Comparison of ENCODE assay signal across 8 mouse cellular contexts in the genomic region with DNA sequence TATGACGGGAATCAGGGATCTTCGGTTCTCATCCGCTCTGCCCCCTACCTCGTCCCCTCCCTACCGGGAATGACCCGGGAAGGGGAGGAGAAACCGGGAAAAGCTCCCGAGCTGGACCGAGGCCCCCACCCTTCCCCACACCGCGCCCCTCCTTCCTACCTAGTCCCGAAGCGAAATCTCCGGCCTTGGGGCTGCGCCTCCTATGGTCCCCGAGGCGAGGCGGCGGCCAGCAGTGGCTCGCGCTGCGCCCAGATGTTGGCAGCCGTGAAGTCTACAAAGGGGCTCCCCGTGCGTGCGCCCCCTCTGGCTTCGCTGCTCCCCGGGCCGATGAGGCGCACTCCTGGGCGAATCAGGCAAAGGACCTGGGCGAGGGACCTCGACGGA. TPM values are rescaled to one million over a fixed set of nuclear protein-coding genes. Genes with fewer than 3 reads are reported as not detected.
DNase-seq lines count a peak whose midpoint lies in the region; ATAC-seq lines count a peak whose summit lies in the region.

No protein-coding gene starts in this region.

- ATAC-seq in limb, embryonic 15.5 days (ENCODE audit: insufficient number of reproducible peaks, low FRiP score, low TSS enrichment, low read depth) = peak; percentile 20
- ATAC-seq in stomach, embryonic 16.5 days (ENCODE audit: insufficient read depth, low FRiP score) = peak; percentile 44

- H3K9me3 ChIP-seq in limb, embryonic 15.5 days = no peaks in the 10 kb centered on the region
- no peaks in the 10 kb centered on the region for H3K9me3 ChIP-seq in stomach, embryonic 16.5 days (replicated peaks; ENCODE audit: control insufficient read depth, low read length)

- peak overlapping the region; percentile 90 for H3K4me2 ChIP-seq in limb, embryonic 15.5 days
- peak overlapping the region; percentile 95 for H3K4me2 ChIP-seq in stomach, embryonic 16.5 days (ENCODE audit: low read depth, low read length)

- peak; percentile 64 for DNase-seq in gastrocnemius, postnatal 14 days
- DNase-seq in gastrocnemius, postnatal 36 days = no peak
- DNase-seq in thymus, postnatal 14 days = peak; percentile 81
- DNase-seq in thymus, postnatal 25 days = no peak
- DNase-seq in layer of hippocampus, adult 9-10 months (ENCODE audit: low spot score) = no peak
- DNase-seq in frontal cortex, adult 2 months (ENCODE audit: extremely low spot score in 1 of 2, low spot score in 1 of 2) = no peak

- intact Hi-C loops in gastrocnemius, postnatal 14 days (cut with DNase I; ENCODE audit: low total_unique reads) = loop anchor here (5.0 kb wide), 2 partner anchors 56 to 96 kb away; a partner anchor contains a TSS
- intact Hi-C loops in gastrocnemius, postnatal 36 days (cut with DNase I) = loop anchor here (5.0 kb wide), 2 partner anchors 36 to 96 kb away; a partner anchor contains a TSS

- no peaks in the 10 kb centered on the region for H3K27me3 ChIP-seq in limb, embryonic 15.5 days
- no peaks in the 10 kb centered on the region for H3K27me3 ChIP-seq in stomach, embryonic 16.5 days (ENCODE audit: control insufficient read depth, insufficient read depth, low read length)

- peak overlapping the region; percentile 71 for H3K9ac ChIP-seq in limb, embryonic 15.5 days
- peak overlapping the region; percentile 96 for H3K9ac ChIP-seq in stomach, embryonic 16.5 days (ENCODE audit: low read length)

- under 1% methylated on average over 34 of the region's 34 CpGs for WGBS in limb, embryonic 15.5 days
- WGBS in stomach, embryonic 16.5 days = under 1% methylated on average over 33 of the region's 34 CpGs

- H3K36me3 ChIP-seq in limb, embryonic 15.5 days = peaks cover 9% of the 10 kb centered on the region; the same call in 1 of the 2 replicates
- no peaks in the 10 kb centered on the region; the same call in 1 of the 2 replicates for H3K36me3 ChIP-seq in stomach, embryonic 16.5 days (ENCODE audit: control insufficient read depth, insufficient read depth, low read length)

- peaks cover 60% of the 10 kb centered on the region for H3K4me1 ChIP-seq in limb, embryonic 15.5 days
- H3K4me1 ChIP-seq in stomach, embryonic 16.5 days (ENCODE audit: control insufficient read depth, insufficient read depth, low read length) = peaks cover 45% of the 10 kb centered on the region

- H3K27ac ChIP-seq in limb, embryonic 15.5 days = peak overlapping the region; percentile 95
- H3K27ac ChIP-seq in stomach, embryonic 16.5 days (ENCODE audit: low read length) = peak overlapping the region; percentile 96

- H3K4me3 ChIP-seq in limb, embryonic 15.5 days = peak overlapping the region; percentile 57
- peak overlapping the region; percentile 73 for H3K4me3 ChIP-seq in stomach, embryonic 16.5 days (replicated peaks; ENCODE audit: low read length)

RNA-seq across cellular contexts. Expression of a gene that starts 1.1 kb away (rescaled TPM):
- total RNA-seq in gastrocnemius, postnatal 14 days (2021) = 1 to 10 TPM; 2.9 to 3.7 TPM
- total RNA-seq in gastrocnemius, postnatal 36 days (2021) = 1 to 10 TPM; 1.8 to 4.7 TPM
- 20.3 and 24.0 TPM in 2 replicates for polyA plus RNA-seq in limb, embryonic 15.5 days (2015; fragmentation: Nextera tagmentation; extraction: Ambion mirVana)
- polyA plus RNA-seq in stomach, embryonic 16.5 days (2015; fragmentation: Nextera tagmentation; extraction: Ambion mirVana) = 16.1 and 17.4 TPM in 2 replicates
- polyA plus RNA-seq in frontal cortex, adult 2 months (2012; rRNA removed) = 4.5 and 5.8 TPM in 2 replicates

RNA-seq across cellular contexts. Expression of a gene that starts 17.4 kb away (rescaled TPM):
- total RNA-seq in gastrocnemius, postnatal 14 days (2021) = 10 to 100 TPM; 15.6 to 17.1 TPM
- total RNA-seq in gastrocnemius, postnatal 36 days (2021) = 10 to 100 TPM; 17.9 to 18.9 TPM
- 35.5 and 37.8 TPM in 2 replicates for polyA plus RNA-seq in limb, embryonic 15.5 days (2015; fragmentation: Nextera tagmentation; extraction: Ambion mirVana)
- 32.1 and 37.1 TPM in 2 replicates for polyA plus RNA-seq in stomach, embryonic 16.5 days (2015; fragmentation: Nextera tagmentation; extraction: Ambion mirVana)
- polyA plus RNA-seq in frontal cortex, adult 2 months (2012; rRNA removed) = 69.6 and 74.3 TPM in 2 replicates

Comparison
In these comparisons a context has a peak if more than half of its experiments do, and no peak if none do; other contexts are left out.
1. DNase-seq: peak in gastrocnemius, postnatal 14 days (single experiment) and thymus, postnatal 14 days (single experiment); none in gastrocnemius, postnatal 36 days (0 of 2), thymus, postnatal 25 days (single experiment), layer of hippocampus, adult 9-10 months (single experiment) and frontal cortex, adult 2 months (0 of 2).